Mouse (Mus musculus) hindbrain, embryonic 14.5 days (tissue): ENCODE measurements around the gene Psmd9. TPM values are rescaled to one million over a fixed set of nuclear protein-coding genes. Genes with fewer than 3 reads are reported as not detected.

ENCODE experiments used
- ATAC-seq: fragments of 200-750 bp; cut with Nextera tagmentation; 2 replicates; pipeline ENCODE4 v1.8.0; 2017; ENCODE audit warnings: moderate number of reproducible peaks, mild to moderate bottlenecking, moderate TSS enrichment, moderate library complexity; ENCODE audit not compliant: low FRiP score
- DNase-seq: peaks from one replicate; pipeline ENCODE4 v3.0.0-alpha.2; 2015; ENCODE audit warnings: low spot score
- H3K27ac ChIP-seq: fragments of 300-500 bp; sonication (generic); 2 replicates; pipeline ENCODE4 v1.5.1; 2014; ENCODE audit warnings: mild to moderate bottlenecking, moderate library complexity
- H3K27me3 ChIP-seq: fragments of 300-500 bp; sonication (generic); 2 replicates; pipeline ENCODE4 v1.6.1; 2014; ENCODE audit warnings: mild to moderate bottlenecking, low read length, mixed read lengths; ENCODE audit not compliant: control insufficient read depth, insufficient read depth
- H3K36me3 ChIP-seq: fragments of 300-500 bp; sonication (generic); replicated peaks from 2 replicates; pipeline ENCODE4 v1.6.1; 2014; ENCODE audit not compliant: control insufficient read depth, insufficient read depth
- H3K4me1 ChIP-seq: fragments of 300-500 bp; sonication (generic); replicated peaks from 2 replicates; pipeline ENCODE4 v1.6.1; 2014; ENCODE audit warnings: antibody characterized with exemption, low read length, mixed read lengths; ENCODE audit not compliant: control insufficient read depth, insufficient read depth
- H3K4me2 ChIP-seq: fragments of 300-500 bp; sonication (generic); replicated peaks from 2 replicates; pipeline ENCODE4 v1.6.1; 2014; ENCODE audit warnings: mild to moderate bottlenecking, moderate library complexity
- H3K4me3 ChIP-seq: fragments of 300-500 bp; sonication (generic); replicated peaks from 2 replicates; pipeline ENCODE4 v1.5.1; 2014; ENCODE audit warnings: mild to moderate bottlenecking, low read length
- H3K9ac ChIP-seq: fragments of 300-500 bp; sonication (generic); 2 replicates; pipeline ENCODE4 v1.6.1; 2014
- H3K9me3 ChIP-seq: fragments of 300-500 bp; sonication (generic); 2 replicates; pipeline ENCODE4 v1.6.1; 2016; ENCODE audit warnings: low read length; ENCODE audit not compliant: control insufficient read depth
- WGBS: fragments of 180-500 bp; shearing (Covaris S2); extraction: QIAGEN DNeasy Blood & Tissue Kit; methylation state at CpG from one replicate; pipeline ENCODE4 v1.1.7; 2014; 5-methylcytosine and 5-hydroxymethylcytosine counted together
- polyA plus RNA-seq: library from polyadenylated mRNA; unstranded; fragments of >200 nt; fragmentation: Nextera tagmentation; extraction: Ambion mirVana; gene quantifications from 2 replicates; pipeline ENCODE4 v1.2.1, GENCODE M21; 2014

The Psmd9 gene
- polyA plus RNA-seq, 1 experiment from 2014 or later: 66.8 TPM

DNA sequence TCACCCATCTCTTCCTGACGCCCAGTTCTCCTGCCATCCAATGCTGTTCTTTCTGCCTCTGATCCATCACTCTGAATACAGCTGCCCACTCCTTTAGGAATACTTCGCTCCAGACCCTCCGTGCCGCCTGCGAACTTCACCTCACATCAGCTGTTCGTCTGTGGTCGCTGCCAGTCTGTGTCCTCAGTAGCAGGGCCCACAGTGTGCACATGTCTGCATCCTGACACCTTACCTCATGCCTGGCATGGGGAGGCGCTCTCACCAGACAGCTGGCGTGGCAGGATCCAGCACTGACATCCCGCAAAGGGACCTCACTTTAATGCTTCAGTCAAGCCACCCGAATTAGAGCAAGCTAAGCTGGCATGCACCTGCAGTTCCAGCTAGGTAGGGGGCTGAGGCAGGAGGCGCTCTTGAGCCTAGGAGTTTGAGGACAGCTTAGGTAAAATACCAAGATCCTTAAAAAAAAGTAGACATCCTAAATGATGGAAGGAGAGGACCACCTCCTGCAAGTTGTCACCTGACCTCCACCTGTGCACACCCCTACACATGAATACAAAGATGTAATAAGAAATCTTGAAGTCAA lies 127.1 kb downstream of the Psmd9 start:
- H3K36me3 ChIP-seq: no peaks in the 10 kb centered on the region

DNA sequence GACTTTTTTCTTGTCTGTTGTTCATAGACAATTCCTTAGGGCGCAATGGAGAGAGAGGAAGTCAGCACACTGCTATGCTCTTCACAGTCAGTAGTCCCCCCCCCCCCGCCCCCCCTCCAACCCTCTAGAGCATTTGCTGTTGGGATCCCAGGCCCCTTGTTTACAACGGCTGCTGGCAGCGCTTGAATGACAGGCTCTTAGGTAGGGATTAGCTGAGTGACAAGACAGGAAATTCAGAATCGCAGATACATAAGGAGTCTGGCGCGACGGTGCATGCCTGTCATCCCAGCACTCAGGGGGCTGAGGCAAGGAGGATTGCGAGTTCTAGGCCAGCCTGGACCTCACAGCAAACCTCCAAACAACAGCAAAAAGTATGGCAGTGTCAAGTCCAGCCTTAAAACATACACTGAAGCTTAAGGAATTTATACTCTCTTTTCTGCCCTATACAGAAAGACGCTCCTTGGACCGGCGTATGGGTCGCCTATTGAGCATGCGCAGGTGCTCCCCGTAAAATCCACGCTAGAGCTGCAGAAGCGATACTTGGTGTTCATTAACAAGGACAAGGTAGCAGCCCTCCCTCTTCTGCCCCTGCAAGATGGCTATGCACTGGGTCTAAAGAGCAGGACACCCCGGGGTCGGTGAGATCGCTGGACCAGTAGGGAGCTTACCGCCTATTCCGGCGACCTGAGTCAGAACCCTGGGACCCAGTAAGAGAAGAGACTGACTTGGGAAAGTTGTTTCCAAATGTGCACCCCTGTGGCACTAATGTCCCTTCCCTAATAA lies 128.0 kb downstream of the Psmd9 start:
- no peak overlapping the region for H3K27ac ChIP-seq
- H3K9ac ChIP-seq: no peak overlapping the region
- H3K9me3 ChIP-seq: no peaks in the 10 kb centered on the region
- ATAC-seq (no peak), DNase-seq (no peak)
- H3K4me2 ChIP-seq: no peak overlapping the region
- H3K27me3 ChIP-seq: no peaks in the 10 kb centered on the region
- H3K4me1 ChIP-seq: peaks cover 19% of the 10 kb centered on the region
- H3K36me3 ChIP-seq: no peaks in the 10 kb centered on the region
- WGBS: 65% methylated on average over 23 of the region's 23 CpGs
- no peak overlapping the region for H3K4me3 ChIP-seq

More for the DNA sequence above, 127.1 kb downstream of the Psmd9 start:
- 69% methylated on average over 12 of the region's 12 CpGs for WGBS
- H3K4me3 ChIP-seq: no peak overlapping the region
- DNase-seq: no peak
- ATAC-seq: no peak
- H3K27me3 ChIP-seq: no peaks in the 10 kb centered on the region
- H3K9me3 ChIP-seq: no peaks in the 10 kb centered on the region
- H3K27ac ChIP-seq: no peak overlapping the region
- H3K4me1 ChIP-seq: peaks cover 11% of the 10 kb centered on the region; the same call in 1 of the 2 replicates
- no peak overlapping the region for H3K9ac ChIP-seq
- no peak overlapping the region for H3K4me2 ChIP-seq

DNA sequence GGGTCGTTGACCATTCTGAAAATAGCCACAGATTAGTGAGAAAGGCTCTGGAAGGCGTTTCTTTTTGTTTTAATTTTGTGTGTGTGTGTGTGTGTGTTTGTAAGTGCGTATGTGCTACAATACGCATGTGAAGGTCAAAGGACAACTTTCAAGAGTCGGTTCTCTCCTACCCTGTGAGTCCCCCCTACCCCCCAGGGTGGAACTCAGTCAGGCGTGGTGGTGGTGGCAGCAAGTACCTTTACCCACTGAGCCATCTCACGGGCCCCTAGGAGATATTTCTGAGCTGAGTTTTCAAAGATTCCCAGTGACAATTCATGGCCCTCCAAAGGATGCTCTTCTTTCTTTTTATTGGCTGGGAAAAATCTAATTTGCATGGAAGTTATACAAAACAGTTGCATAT lies 128.6 kb downstream of the Psmd9 start:
- Histone ChIP-seq H3K27ac (no peak overlapping the region), H3K4me1 (peaks cover 25% of the 10 kb centered on the region), H3K36me3 (no peaks in the 10 kb centered on the region), H3K4me3 (no peak overlapping the region), H3K27me3 (no peaks in the 10 kb centered on the region), H3K9ac (no peak overlapping the region), H3K4me2 (no peak overlapping the region), H3K9me3 (no peaks in the 10 kb centered on the region)
- WGBS: 80% methylated on average over 7 of the region's 7 CpGs
- DNase-seq: no peak
- no peak for ATAC-seq

GRCm38 (mm10) chr5:123298526-123298925 lies 129.3 kb downstream of the Psmd9 start:
- no peak overlapping the region for H3K27ac ChIP-seq
- H3K9ac ChIP-seq: no peak overlapping the region
- H3K9me3 ChIP-seq: no peaks in the 10 kb centered on the region
- ATAC-seq: no peak
- no peaks in the 10 kb centered on the region for H3K36me3 ChIP-seq
- no peak for DNase-seq
- no peak overlapping the region for H3K4me3 ChIP-seq
- WGBS: 94% methylated on average over 6 of the region's 6 CpGs
- H3K4me2 ChIP-seq: no peak overlapping the region
- H3K27me3 ChIP-seq: no peaks in the 10 kb centered on the region
- peaks cover 26% of the 10 kb centered on the region for H3K4me1 ChIP-seq

Other genes starting within 250 kb of the Psmd9 start
- 80.8 and 87.1 TPM in 2 replicates for gene Kdm2b, start 179.6 kb upstream of the Psmd9 start, polyA plus RNA-seq
- gene Orai1, start 154.3 kb upstream of the Psmd9 start, polyA plus RNA-seq: 16.2 and 18.0 TPM in 2 replicates
- gene Morn3, start 122.4 kb upstream of the Psmd9 start, polyA plus RNA-seq: 0.79 TPM in 1 of 2 replicates, not detected in the other
- gene Tmem120b, start 101.0 kb upstream of the Psmd9 start, polyA plus RNA-seq: 13.0 and 14.0 TPM in 2 replicates
- gene Rhof, start 36.7 kb upstream of the Psmd9 start, polyA plus RNA-seq: 13.0 and 17.5 TPM in 2 replicates
- 12.6 and 12.7 TPM in 2 replicates for gene Setd1b, start 27.2 kb upstream of the Psmd9 start, polyA plus RNA-seq
- gene Hpd, start 13.3 kb downstream of the Psmd9 start, polyA plus RNA-seq: not detected in 2 replicates
- gene Wdr66, start 82.7 kb downstream of the Psmd9 start, polyA plus RNA-seq: 1.6 TPM in 2 replicates
- 35.6 and 36.5 TPM in 2 replicates for gene Bcl7a, start 174.4 kb downstream of the Psmd9 start, polyA plus RNA-seq
- gene Mlxip, start 225.4 kb downstream of the Psmd9 start, polyA plus RNA-seq: 21.1 and 21.7 TPM in 2 replicates